Mouse (Mus musculus) ovary, postnatal 36 days (tissue): ENCODE measurements around the gene Rinl.
A peak's percentile ranks its signal among the peaks of the same experiment; 100 is the strongest.

Experiments
- DNase-seq: peaks from one replicate; pipeline ENCODE4 v3.0.0; 2022; ENCODE audit warnings: low spot score, mixed read lengths

Rinl gene

DNA sequence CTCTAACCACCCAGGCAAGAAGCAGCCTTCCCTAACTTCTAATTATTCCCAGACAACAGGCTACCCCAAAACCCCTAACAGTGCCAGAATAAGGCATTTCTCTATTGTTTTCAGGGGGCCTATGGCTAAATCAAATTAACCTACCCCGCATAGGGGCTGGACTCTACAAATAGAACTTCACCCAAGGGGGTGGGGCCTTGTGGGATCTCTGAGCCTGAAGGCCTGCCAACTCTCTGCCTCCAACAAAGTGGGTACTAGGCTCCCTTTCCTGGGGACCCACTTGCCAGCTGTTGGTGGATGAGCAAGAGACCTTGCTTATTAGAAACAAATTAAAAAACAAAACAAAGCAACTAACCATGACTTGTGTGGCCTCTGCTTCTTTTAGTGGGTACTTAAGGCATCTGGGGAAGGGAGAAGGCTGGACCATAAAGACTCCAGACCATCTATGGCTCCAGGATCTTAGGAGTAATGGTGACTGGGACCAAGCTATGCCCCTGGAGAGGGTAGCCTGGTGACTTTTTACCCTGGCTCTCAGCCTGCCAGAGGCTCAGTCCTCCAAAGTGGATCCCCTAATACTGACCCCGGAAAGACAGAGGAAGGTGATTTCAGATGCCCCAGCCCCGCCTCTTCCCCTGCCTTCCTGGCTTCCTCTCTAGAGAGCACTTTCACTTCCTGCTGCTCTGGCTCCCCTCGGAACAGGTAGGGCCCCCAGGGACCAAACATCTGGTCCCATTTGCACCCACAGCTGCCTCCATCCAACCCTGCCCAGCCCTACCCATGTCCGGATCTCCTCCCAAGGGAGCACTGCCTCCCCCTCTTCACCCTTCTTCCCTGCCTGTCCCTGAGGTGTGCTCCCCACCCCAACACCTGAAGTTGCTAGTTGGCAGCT lies at the start of gene Rinl:
Gene Rinl (plus strand): TSS at position 663 of the 889 bp plus-strand sequence.
- DNase-seq = no peak

DNA sequence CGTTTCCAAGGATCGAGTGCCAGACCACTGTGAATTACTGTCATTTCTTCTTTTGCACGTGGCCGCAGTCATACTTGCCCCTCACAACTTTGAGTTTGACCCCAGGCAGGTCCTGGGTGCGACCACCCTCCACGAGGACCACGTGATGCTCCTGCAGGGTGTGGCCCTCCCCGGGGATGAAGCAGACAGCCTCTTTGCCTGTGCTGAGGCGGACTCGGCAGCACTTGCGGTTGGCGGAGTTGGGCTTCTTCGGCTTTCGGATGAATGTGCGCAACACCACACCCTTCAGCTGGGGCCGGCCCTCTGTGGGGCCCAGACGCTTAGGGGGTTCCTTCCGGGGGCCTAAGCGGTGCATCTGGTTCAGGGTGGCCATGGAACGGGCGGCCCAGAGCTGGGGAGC lies 48.9 kb upstream of the Rinl start:
- no peak for DNase-seq

- no peak for DNase-seq
These were observed 47.8 kb upstream of the Rinl start for GRCm38 (mm10) chr7:28740949-28741348.

DNA sequence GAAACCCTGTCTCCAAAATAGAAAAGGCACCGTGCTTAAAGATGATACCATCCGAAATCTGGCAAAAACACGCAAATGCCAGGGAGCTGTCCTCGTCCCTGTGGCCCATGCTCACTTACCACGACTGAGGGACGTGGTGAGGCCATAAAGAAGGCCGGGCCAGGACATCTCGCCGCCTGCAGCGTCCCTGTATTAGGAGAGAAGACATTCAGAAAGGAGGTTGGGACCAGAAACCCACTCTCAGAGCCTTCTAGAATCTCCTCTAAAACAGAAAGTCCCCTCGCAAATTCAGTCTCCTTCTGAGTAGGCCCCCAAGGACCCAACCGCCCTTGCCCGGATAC lies 47.4 kb upstream of the Rinl start:
- peak; percentile 16 for DNase-seq

DNA sequence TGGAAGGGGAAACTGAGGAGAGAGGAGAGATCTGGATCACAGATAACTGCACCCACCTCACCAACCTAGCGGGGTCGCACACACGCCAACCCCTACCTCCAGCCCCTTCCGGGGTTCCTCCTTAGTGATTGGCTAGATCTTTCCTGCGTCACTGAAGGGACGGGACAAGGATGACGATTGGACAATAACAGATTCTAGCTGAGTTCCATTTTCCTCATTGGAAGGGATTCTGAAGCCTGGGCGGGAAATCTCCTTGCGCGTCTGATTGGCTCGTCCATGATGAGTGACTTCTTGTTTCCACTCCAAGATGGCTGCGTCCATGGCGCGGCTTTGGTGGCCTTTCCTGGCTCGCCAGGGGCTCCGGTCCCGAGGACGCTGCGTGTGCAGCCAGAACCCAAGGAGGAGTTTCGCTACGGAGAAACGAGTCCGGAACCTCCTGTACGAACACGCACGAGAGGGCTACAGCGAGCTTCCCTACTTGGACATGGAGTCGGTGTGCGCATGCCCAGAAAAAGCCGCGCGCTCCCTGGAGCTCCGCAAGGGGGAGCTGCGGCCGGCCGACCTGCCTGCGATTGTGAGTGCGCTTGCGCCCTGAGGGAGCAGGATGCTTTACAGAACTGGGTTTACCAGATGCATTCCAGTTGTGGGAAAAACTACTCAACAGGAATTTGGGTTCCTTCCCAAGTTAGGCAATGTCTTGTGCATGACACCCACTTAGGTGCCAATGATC lies 46.9 kb upstream of the Rinl start, which contains the start of the genes Mrps12 and Sars2:
Gene Mrps12 (minus strand): TSS at position 112 of the 730 bp plus-strand sequence.
Gene Sars2 (plus strand): TSS at position 284 of the 730 bp plus-strand sequence.
- peak; percentile 94 for DNase-seq

- DNase-seq = no peak
These were observed 38.8 kb upstream of the Rinl start for GRCm38 (mm10) chr7:28749935-28750334.

- no peak for DNase-seq
These were observed 32.7 kb upstream of the Rinl start, which contains the start of gene Ccer2 for GRCm38 (mm10) chr7:28756079-28756478. TSS of gene Ccer2 (plus strand) at chr7:28756174.

- DNase-seq = no peak
These were observed 30.1 kb upstream of the Rinl start for GRCm38 (mm10) chr7:28758623-28759022.

GRCm38 (mm10) chr7:28761907-28762306 lies 26.9 kb upstream of the Rinl start:
- no peak for DNase-seq

GRCm38 (mm10) chr7:28765211-28765610 lies 23.6 kb upstream of the Rinl start:
- DNase-seq = no peak

DNA sequence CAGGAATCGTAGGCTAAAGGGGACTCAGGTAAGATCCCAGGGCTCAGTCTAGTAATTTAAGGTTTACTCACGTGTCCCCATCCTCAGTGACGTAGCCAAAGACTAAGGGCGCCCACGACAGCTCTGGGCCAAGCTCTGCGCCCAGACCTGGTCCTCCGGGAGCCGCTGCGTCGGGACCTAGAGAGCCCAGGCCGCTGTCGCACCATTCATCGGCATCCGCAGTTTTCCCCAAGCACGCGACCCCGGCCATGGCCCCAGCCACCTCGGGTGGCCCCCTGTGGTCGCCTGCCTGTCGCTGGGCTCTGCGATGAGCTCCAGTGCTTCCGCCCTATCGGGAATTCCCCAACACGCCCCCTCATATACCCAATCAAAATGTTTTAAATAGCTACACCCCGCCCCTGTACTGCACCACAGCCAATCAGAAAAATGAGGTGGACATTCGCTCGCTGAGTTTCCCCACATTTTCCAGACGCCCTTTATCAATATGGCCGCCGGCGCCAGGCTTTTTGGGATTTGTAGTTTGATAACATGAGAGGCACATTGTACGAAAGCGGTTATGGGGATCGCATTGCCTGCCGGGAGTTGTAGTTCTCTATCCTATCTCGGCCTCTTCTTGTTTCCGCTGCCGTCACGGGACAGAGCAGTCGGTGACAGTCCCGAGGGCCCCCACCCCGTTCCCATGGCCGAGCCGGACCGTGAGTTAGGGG lies 22.4 kb upstream of the Rinl start, which contains the start of gene Sirt2:
Gene Sirt2 (plus strand): TSS at position 563 of the 707 bp plus-strand sequence.
- DNase-seq = peak; percentile 93

- DNase-seq = no peak
These were observed 21.9 kb upstream of the Rinl start for GRCm38 (mm10) chr7:28766910-28767309.

- no peak for DNase-seq
These were observed 21.3 kb upstream of the Rinl start, which contains the start of gene Nfkbib for GRCm38 (mm10) chr7:28767462-28767965. TSS of gene Nfkbib (minus strand) at chr7:28767512.

DNA sequence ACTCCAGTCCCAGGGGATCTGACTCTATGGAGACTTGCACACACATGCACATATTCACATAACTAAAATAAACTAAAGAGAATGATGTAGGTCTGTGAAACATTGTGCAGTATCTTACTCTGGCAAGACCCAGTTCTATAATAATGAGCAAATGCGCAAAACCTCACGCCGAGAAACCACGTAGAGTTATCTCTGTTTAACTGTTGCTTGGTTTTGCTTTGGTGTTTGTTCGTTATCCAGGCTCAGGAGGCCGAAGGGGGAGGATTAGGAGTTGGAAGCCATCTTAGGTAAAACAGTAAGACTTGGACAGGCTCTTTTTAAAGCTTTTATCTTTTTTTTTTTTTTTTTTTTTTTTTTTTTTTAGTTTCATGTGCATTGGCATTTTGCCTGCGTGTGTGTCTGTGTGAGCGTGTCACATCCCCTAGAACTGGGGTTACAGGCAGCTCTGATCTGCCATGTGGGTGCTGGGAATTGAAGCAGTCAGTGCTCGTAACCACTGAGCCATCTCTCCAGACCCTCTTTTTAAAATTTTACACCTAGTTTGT lies 19.3 kb upstream of the Rinl start:
- no peak for DNase-seq

GRCm38 (mm10) chr7:28770309-28770708 lies 18.5 kb upstream of the Rinl start:
- no peak for DNase-seq

DNA sequence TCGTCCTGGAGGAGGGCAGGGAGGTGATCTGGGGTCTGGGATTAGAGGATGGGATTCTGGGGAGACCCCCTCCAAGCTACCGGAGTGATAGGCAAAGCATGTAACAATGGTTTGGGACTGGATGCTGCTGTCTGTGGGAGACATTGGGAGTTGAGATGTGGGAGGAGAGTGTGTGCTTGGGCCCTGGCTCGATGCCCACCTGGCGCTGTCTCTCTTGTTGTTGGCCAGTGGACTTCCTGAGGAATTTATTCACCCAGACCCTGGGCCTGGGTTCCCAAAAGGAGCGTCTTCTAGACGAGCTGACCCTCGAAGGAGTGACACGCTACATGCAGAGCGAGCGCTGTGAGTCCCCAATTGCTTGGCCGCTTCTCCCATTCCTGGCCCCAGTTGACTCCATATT lies 16.9 kb upstream of the Rinl start:
- DNase-seq = peak; percentile 25

DNA sequence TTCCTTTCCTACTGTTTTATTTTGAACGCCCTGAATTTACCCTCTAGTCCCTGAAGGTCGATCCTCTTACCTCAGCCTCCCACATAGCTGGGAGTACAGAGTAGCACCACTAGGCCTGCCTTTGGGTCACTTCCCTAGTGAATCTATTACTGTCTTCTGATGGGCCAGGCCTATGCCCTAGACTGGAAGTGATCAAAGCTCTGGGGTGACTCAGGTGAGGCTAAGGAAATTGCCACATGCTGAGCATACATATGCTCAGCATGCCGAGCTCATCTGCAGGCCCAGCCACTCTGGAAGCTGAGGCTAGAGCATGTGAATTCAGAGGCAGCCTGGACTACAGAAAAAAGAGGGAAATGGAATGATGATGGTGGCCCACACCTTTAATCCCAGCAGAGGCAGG lies 15.6 kb upstream of the Rinl start:
- no peak for DNase-seq

DNA sequence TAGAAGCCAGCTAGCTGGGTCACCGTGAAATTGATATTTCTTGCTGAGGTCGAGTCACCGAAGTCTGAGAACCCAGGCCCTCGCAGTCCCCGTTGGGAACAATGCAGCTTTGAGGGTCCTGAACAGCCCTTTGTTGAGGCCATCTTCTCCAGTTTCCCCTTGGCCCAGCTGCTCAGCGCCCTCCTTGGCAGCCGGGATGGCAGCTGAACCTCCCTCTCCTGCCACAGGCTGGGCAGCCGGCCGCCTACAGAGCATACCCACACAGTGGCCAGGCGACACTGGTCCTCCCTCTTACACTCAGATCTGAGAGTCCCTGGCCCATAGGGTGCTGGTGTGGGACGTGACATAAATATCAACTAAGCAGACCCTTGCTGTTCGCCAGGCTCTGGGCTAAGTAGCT lies 14.6 kb upstream of the Rinl start:
- no peak for DNase-seq

- no peak for DNase-seq
These were observed 13.6 kb upstream of the Rinl start for GRCm38 (mm10) chr7:28775129-28775528.

DNA sequence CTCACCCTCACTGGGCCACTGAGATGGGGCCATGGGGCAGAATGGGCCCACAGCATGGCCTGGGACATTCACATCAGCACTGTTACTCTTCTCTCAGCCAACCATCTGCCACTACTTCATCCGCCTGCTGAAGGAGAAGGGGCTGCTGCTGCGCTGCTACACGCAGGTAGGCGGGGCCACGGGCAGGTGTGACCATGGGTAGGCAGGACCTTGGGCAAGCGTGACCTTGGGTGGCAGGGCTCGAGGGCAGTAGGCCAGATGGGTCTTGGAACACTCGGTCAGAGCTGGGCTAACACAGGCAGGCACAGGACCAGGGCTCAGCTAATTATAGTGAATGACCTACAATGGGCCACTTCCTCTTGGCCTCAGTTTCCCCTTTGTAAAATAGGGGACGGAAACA lies 9.9 kb upstream of the Rinl start:
- DNase-seq = no peak

DNA sequence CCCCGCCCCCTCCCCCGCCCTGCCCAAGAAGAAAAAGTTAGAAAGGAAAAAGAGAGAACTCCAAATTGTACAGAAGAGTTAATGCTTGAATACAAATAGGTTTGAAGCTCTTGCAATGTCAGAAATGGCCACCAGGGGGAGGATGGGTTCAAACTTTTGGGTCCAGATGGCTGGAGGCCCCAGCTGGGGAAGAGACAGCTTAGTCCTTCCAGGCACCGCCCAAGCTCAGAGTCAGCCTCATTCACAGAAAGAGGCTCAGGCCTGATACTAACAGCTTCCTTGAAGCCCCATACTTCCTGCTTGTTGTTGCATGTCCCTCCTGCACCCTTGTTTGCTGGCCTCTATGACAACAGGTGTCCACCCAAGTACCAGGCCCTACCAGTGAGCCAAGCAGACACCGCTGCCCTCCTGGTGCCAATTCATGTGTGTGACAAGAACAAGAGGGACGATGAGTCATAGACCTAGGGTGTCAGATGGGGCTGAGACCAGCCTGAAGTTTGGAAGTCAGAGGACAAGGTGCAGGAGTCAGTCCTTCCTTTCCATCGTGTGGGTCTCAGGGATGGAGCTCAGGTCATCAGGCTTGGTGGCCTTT lies 8.6 kb upstream of the Rinl start:
- peak; percentile 74 for DNase-seq
